Mouse (Mus musculus) intestine, embryonic 14.5 days (tissue): Measurements from ENCODE around the gene Ift52. TPM values are rescaled to one million over a fixed set of nuclear protein-coding genes. Genes with fewer than 3 reads are reported as not detected.

Source experiments
- ATAC-seq: fragments of 200-750 bp; cut with Nextera tagmentation; replicated peaks from 2 replicates; pipeline ENCODE4 v1.8.0; 2017; ENCODE audit warnings: low read depth, moderate number of reproducible peaks, moderate TSS enrichment, moderate library complexity; ENCODE audit not compliant: low FRiP score, low TSS enrichment
- DNase-seq: peaks from one replicate; pipeline ENCODE4 v3.0.0-alpha.2; 2018; ENCODE audit warnings: low spot score
- H3K27ac ChIP-seq: fragments of 300-500 bp; sonication (generic); 2 replicates; pipeline ENCODE4 v1.5.1; 2014; ENCODE audit warnings: low read depth, mild to moderate bottlenecking, control low read depth
- H3K27me3 ChIP-seq: fragments of 300-500 bp; sonication (generic); replicated peaks from 2 replicates; pipeline ENCODE4 v1.6.1; 2014; ENCODE audit warnings: low read length, control low read depth; ENCODE audit not compliant: control insufficient read depth, insufficient read depth
- H3K36me3 ChIP-seq: fragments of 300-500 bp; sonication (generic); 2 replicates; pipeline ENCODE4 v1.6.1; 2014; ENCODE audit warnings: low read length, control low read depth; ENCODE audit not compliant: control insufficient read depth, insufficient read depth
- H3K4me1 ChIP-seq: fragments of 300-500 bp; sonication (generic); replicated peaks from 2 replicates; pipeline ENCODE4 v1.6.1; 2014; ENCODE audit warnings: low read length, control low read depth, mixed read lengths; ENCODE audit not compliant: control insufficient read depth, insufficient read depth
- H3K4me2 ChIP-seq: fragments of 300-500 bp; sonication (generic); 2 replicates; pipeline ENCODE4 v1.6.1; 2014; ENCODE audit warnings: low read length
- H3K4me3 ChIP-seq: fragments of 300-500 bp; sonication (generic); 2 replicates; pipeline ENCODE4 v1.5.1; 2014; ENCODE audit warnings: low read depth, low read length, control low read depth, mixed read lengths
- H3K9ac ChIP-seq: fragments of 300-500 bp; sonication (generic); 2 replicates; pipeline ENCODE4 v1.6.1; 2014; ENCODE audit warnings: mild to moderate bottlenecking, low read length
- H3K9me3 ChIP-seq: fragments of 300-500 bp; sonication (generic); 2 replicates; pipeline ENCODE4 v1.6.1; 2016; ENCODE audit warnings: low read length, control low read depth; ENCODE audit not compliant: control insufficient read depth
- WGBS: fragments of 180-500 bp; shearing (Covaris S2); extraction: QIAGEN DNeasy Blood & Tissue Kit; methylation state at CpG from one replicate; pipeline ENCODE4 v1.1.7; 2014; 5-methylcytosine and 5-hydroxymethylcytosine counted together
- polyA plus RNA-seq: library from polyadenylated mRNA; unstranded; fragments of >200 nt; fragmentation: Nextera tagmentation; extraction: Ambion mirVana; gene quantifications from 2 replicates; pipeline ENCODE4 v1.2.1, GENCODE M21; 2014

The Ift52 gene
- polyA plus RNA-seq, 1 experiment from 2014 or later: 45.6 TPM

- no peaks in the 10 kb centered on the region for H3K9me3 ChIP-seq
- H3K36me3 ChIP-seq: peaks cover 25% of the 10 kb centered on the region
- H3K27ac ChIP-seq: 0 out of 2 replicates have a peak overlapping the region, but pooled peaks have one; percentile 2
- no peak overlapping the region for H3K4me2 ChIP-seq
- H3K27me3 ChIP-seq: no peaks in the 10 kb centered on the region
- 76% methylated on average over 9 of the region's 9 CpGs for WGBS
- DNase-seq (peak; percentile 61), ATAC-seq (peak; percentile 69)
- no peak overlapping the region for H3K9ac ChIP-seq
- no peak overlapping the region for H3K4me3 ChIP-seq
- H3K4me1 ChIP-seq: no peaks in the 10 kb centered on the region
Observed at GRCm38 (mm10) chr2:163073023-163073757, 56.0 kb downstream of the Ift52 start.

DNA sequence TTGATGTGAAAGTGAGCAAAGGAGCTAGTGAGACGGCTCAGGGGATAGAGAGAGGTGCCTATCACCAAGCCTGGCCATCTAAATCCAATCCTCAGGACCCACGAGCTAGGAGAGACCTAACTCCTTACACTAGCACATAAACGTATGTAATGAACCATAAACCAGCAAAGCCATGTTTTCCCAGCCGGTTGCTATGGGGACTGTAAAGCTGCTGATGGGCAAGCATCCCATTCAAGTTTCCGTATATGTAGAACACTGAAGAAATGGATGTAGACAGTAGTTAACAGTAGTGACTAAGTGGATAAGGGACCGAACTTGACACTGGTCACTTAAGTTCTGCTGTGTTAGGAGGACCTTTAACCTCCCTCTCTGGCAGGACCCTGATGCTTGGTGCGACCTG is 56.9 kb downstream of the Ift52 start:
- no peak overlapping the region for H3K9ac ChIP-seq
- DNase-seq (no peak), ATAC-seq (no peak)
- 85% methylated on average over 7 of the region's 7 CpGs for WGBS
- no peak overlapping the region for H3K4me3 ChIP-seq
- H3K27ac ChIP-seq: no peak overlapping the region
- H3K9me3 ChIP-seq: no peaks in the 10 kb centered on the region
- no peaks in the 10 kb centered on the region for H3K27me3 ChIP-seq
- no peak overlapping the region for H3K4me2 ChIP-seq
- H3K36me3 ChIP-seq: peaks cover 19% of the 10 kb centered on the region
- no peaks in the 10 kb centered on the region for H3K4me1 ChIP-seq

DNA sequence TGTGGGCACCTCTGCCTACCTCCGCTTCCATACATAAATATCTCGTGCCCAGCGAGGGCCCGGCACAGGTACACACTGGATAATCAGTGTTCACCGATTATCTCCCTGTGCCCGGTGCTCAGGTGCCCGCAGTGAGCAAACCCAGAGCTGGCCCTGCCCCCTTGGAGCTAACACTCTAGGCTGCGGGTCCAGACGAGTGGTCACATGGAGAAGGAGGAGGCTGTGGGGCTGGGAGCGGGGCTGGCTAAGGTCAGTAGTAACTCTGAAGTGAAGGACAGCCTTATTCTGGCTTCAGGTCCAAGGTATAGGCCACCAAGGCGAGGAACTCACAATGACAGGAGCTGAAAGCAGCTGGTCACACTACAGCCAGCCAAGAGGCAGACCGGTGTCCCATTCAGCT is 57.7 kb downstream of the Ift52 start:
- H3K36me3 ChIP-seq: peaks cover 20% of the 10 kb centered on the region
- WGBS: 94% methylated on average over 12 of the region's 12 CpGs
- DNase-seq: no peak
- no peaks in the 10 kb centered on the region for H3K9me3 ChIP-seq
- no peaks in the 10 kb centered on the region for H3K4me1 ChIP-seq
- no peaks in the 10 kb centered on the region for H3K27me3 ChIP-seq
- H3K27ac ChIP-seq: no peak overlapping the region
- H3K4me2 ChIP-seq: no peak overlapping the region
- no peak; the same call in 1 of the 2 replicates for ATAC-seq
- no peak overlapping the region for H3K9ac ChIP-seq
- H3K4me3 ChIP-seq: no peak overlapping the region

DNA sequence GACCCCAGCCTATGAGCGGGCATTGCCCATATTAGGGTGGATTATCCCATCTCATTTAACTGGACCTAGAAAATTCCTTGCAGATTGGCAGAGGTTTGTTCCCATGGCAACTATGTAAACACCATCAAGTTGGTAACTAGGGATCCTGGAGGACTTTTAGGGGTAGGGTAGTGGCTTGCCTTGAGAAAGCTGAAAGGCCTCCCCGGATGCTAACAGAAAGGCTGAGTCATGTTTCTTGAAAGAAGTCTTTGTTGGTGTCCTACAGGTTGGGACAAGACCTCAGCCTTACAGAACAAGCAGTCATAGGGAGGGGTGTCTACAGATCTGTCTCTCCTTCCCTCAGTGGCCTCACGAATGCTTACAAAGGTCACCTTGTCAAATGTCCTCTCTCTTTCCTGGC is 58.1 kb downstream of the Ift52 start:
- Histone ChIP-seq H3K27ac (no peak overlapping the region), H3K4me2 (no peak overlapping the region), H3K4me1 (no peaks in the 10 kb centered on the region), H3K27me3 (no peaks in the 10 kb centered on the region), H3K9me3 (no peaks in the 10 kb centered on the region), H3K36me3 (peaks cover 22% of the 10 kb centered on the region), H3K9ac (no peak overlapping the region), H3K4me3 (no peak overlapping the region)
- WGBS: 83% methylated on average over 3 of the region's 3 CpGs
- DNase-seq (no peak), ATAC-seq (no peak)

- H3K4me3 ChIP-seq: no peak overlapping the region
- no peak for ATAC-seq
- H3K27me3 ChIP-seq: no peaks in the 10 kb centered on the region
- 94% methylated on average over 4 of the region's 4 CpGs for WGBS
- H3K4me2 ChIP-seq: no peak overlapping the region
- no peak overlapping the region for H3K27ac ChIP-seq
- peaks cover 31% of the 10 kb centered on the region for H3K36me3 ChIP-seq
- no peak for DNase-seq
- no peaks in the 10 kb centered on the region for H3K4me1 ChIP-seq
- H3K9ac ChIP-seq: no peak overlapping the region
- H3K9me3 ChIP-seq: no peaks in the 10 kb centered on the region
Observed at GRCm38 (mm10) chr2:163079041-163079440, 61.9 kb downstream of the Ift52 start.

DNA sequence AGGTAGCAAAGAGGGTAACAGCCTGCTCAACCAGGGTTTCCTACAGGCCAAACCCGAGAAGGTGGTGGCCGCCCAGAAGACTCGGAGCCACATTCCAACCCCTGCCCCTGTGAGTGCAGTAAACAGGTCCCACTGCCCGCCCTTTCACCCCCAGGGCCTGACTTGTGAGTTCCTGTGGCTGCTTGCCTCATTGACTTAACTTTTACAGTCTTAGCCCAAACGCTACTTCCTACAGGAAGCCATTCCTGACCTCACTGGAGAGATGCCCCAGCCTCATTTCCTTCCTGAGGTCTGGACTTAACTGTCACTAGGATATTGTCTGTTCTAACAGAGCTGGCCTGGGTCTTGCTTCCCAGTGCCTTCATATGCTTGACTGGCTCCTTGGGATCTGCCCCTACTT is 65.4 kb downstream of the Ift52 start:
- no peaks in the 10 kb centered on the region for H3K9me3 ChIP-seq
- H3K36me3 ChIP-seq: peaks cover 21% of the 10 kb centered on the region; the same call in 1 of the 2 replicates
- H3K4me2 ChIP-seq: no peak overlapping the region
- H3K4me1 ChIP-seq: no peaks in the 10 kb centered on the region
- no peak overlapping the region for H3K27ac ChIP-seq
- H3K27me3 ChIP-seq: no peaks in the 10 kb centered on the region
- 68% methylated on average over 5 of the region's 5 CpGs for WGBS
- no peak for DNase-seq
- no peak for ATAC-seq
- H3K9ac ChIP-seq: no peak overlapping the region
- no peak overlapping the region for H3K4me3 ChIP-seq

- no peak overlapping the region for H3K4me2 ChIP-seq
- no peaks in the 10 kb centered on the region for H3K9me3 ChIP-seq
- H3K36me3 ChIP-seq: 0 out of 2 replicates have a peak, but pooled peaks cover 16% of the 10 kb centered on the region
- 81% methylated on average over 3 of the region's 3 CpGs for WGBS
- H3K27me3 ChIP-seq: no peaks in the 10 kb centered on the region
- DNase-seq: no peak
- no peak for ATAC-seq
- H3K9ac ChIP-seq: no peak overlapping the region
- no peak overlapping the region for H3K27ac ChIP-seq
- H3K4me1 ChIP-seq: no peaks in the 10 kb centered on the region
- no peak overlapping the region for H3K4me3 ChIP-seq
Observed at GRCm38 (mm10) chr2:163084519-163084918, 67.4 kb downstream of the Ift52 start.

GRCm38 (mm10) chr2:163085047-163085446 is 67.9 kb downstream of the Ift52 start:
- DNase-seq (no peak), ATAC-seq (no peak)
- Histone ChIP-seq H3K27me3 (no peaks in the 10 kb centered on the region), H3K4me2 (no peak overlapping the region), H3K9ac (no peak overlapping the region), H3K36me3 (0 out of 2 replicates have a peak, but pooled peaks cover 13% of the 10 kb centered on the region), H3K27ac (no peak overlapping the region), H3K4me3 (no peak overlapping the region), H3K9me3 (no peaks in the 10 kb centered on the region), H3K4me1 (no peaks in the 10 kb centered on the region)
- 85% methylated on average over 6 of the region's 6 CpGs for WGBS

DNA sequence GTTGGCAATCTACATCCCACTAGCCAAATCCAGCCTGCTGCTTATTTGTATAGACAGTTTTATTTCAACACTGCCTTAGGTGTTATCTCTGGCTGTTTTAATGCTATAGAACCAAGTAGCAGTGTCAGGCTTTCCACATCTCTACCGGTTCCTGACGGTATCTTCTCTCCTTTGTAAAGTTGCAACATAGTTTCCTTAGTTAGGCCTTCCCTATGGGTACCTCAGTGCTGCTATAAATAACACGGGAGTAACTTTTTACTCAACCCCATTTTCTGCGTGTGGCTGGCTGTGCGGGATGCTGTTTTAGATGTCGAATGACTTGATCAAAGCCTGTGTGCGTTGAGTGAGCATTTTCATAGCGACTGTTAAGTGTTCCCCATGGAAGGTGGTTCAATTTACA is 69.4 kb downstream of the Ift52 start:
- WGBS: 76% methylated on average over 8 of the region's 8 CpGs
- no peak for ATAC-seq
- no peak overlapping the region for H3K4me2 ChIP-seq

More for the DNA sequence above, 69.4 kb downstream of the Ift52 start:
- 0 out of 2 replicates have a peak, but pooled peaks cover 8% of the 10 kb centered on the region for H3K36me3 ChIP-seq
- no peak for DNase-seq
- H3K4me1 ChIP-seq: no peaks in the 10 kb centered on the region
- no peak overlapping the region for H3K9ac ChIP-seq
- no peaks in the 10 kb centered on the region for H3K9me3 ChIP-seq
- no peak overlapping the region for H3K4me3 ChIP-seq
- no peaks in the 10 kb centered on the region for H3K27me3 ChIP-seq
- no peak overlapping the region for H3K27ac ChIP-seq
